Mouse (Mus musculus): ENCODE results near the gene Atxn1. TPM values are rescaled to one million over a fixed set of nuclear protein-coding genes. Genes with fewer than 3 reads are reported as not detected.

Gene Atxn1
- polyA plus RNA-seq, 1 experiment from 2014 or later, result 11.9 TPM

- Histone ChIP-seq H3K4me1 (ENCODE audit: insufficient read depth, low read depth, low read length) (no peaks in the 10 kb centered on the region), H3K9ac (replicated peaks; ENCODE audit: low read depth) (no peak overlapping the region), H3K4me2 (replicated peaks; ENCODE audit: low read depth, low read length) (no peak overlapping the region), H3K4me3 (ENCODE audit: low read depth, low read length) (no peak overlapping the region), H3K36me3 (ENCODE audit: insufficient read depth, low read length) (no peaks in the 10 kb centered on the region), H3K9me3 (ENCODE audit: low read length) (no peaks in the 10 kb centered on the region), H3K27ac (ENCODE audit: low read length) (no peak overlapping the region), H3K27me3 (replicated peaks; ENCODE audit: insufficient read depth, low read length) (no peaks in the 10 kb centered on the region)
- DNase-seq (ENCODE audit: low spot score), result no peak
- no peak for TF ChIP-seq EP300 (IDR thresholded peaks at IDR 0.05)
- no peak for TF ChIP-seq CTCF (IDR thresholded peaks at IDR 0.05)
- 81% methylated on average over 12 of the region's 12 CpGs for WGBS
- no peak for ATAC-seq
Measured at GRCm38 (mm10) chr13:45740369-45740768, 224.4 kb downstream of the Atxn1 start.

DNA sequence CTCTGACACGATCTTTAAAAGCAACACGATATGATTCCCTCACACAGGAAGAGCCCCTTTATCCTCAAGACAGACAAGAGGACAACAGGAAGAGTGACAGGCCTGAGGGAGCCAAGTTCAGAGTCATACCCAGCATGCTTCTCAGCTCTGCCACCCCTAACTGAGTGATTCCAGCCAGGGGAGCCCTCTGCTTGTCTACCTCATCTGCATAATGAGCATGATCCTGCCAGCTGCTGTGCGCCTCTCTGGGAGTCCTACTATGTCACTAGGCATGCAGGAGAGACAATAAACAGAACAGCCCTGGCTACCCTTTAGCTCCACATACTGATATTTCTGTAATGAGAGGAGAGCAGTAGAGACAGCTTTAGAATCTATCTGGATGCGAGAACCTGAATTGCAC is 228.6 kb downstream of the Atxn1 start:
- TF ChIP-seq EP300 (IDR thresholded peaks at IDR 0.05) (no peak), CTCF (IDR thresholded peaks at IDR 0.05) (no peak)
- 78% methylated on average over 4 of the region's 4 CpGs for WGBS
- no peaks in the 10 kb centered on the region for H3K9me3 ChIP-seq (ENCODE audit: low read length)
- no peaks in the 10 kb centered on the region for H3K4me1 ChIP-seq (ENCODE audit: insufficient read depth, low read depth, low read length)
- H3K4me3 ChIP-seq (ENCODE audit: low read depth, low read length), result no peak overlapping the region
- no peak overlapping the region for H3K27ac ChIP-seq (ENCODE audit: low read length)
- no peak for DNase-seq (ENCODE audit: low spot score)
- H3K4me2 ChIP-seq (replicated peaks; ENCODE audit: low read depth, low read length), result no peak overlapping the region
- H3K27me3 ChIP-seq (replicated peaks; ENCODE audit: insufficient read depth, low read length), result no peaks in the 10 kb centered on the region
- H3K9ac ChIP-seq (replicated peaks; ENCODE audit: low read depth), result no peak overlapping the region
- ATAC-seq, result no peak
- no peaks in the 10 kb centered on the region; the same call in 1 of the 2 replicates for H3K36me3 ChIP-seq (ENCODE audit: insufficient read depth, low read length)

- no peaks in the 10 kb centered on the region for H3K9me3 ChIP-seq (ENCODE audit: low read length)
- no peak overlapping the region for H3K27ac ChIP-seq (ENCODE audit: low read length)
- no peak overlapping the region for H3K4me2 ChIP-seq (replicated peaks; ENCODE audit: low read depth, low read length)
- ATAC-seq (no peak), DNase-seq (ENCODE audit: low spot score) (no peak)
- H3K27me3 ChIP-seq (replicated peaks; ENCODE audit: insufficient read depth, low read length), result no peaks in the 10 kb centered on the region
- WGBS, result 91% methylated on average over 3 of the region's 3 CpGs
- H3K36me3 ChIP-seq (ENCODE audit: insufficient read depth, low read length), result no peaks in the 10 kb centered on the region; the same call in 1 of the 2 replicates
- H3K4me1 ChIP-seq (ENCODE audit: insufficient read depth, low read depth, low read length), result no peaks in the 10 kb centered on the region
- TF ChIP-seq EP300 (IDR thresholded peaks at IDR 0.05), result no peak
- TF ChIP-seq CTCF (IDR thresholded peaks at IDR 0.05), result no peak
- no peak overlapping the region for H3K4me3 ChIP-seq (ENCODE audit: low read depth, low read length)
- H3K9ac ChIP-seq (replicated peaks; ENCODE audit: low read depth), result no peak overlapping the region
Measured at GRCm38 (mm10) chr13:45735802-45736201, 229.0 kb downstream of the Atxn1 start.

- Histone ChIP-seq H3K27me3 (replicated peaks; ENCODE audit: insufficient read depth, low read length) (no peaks in the 10 kb centered on the region), H3K36me3 (ENCODE audit: insufficient read depth, low read length) (no peaks in the 10 kb centered on the region; the same call in 1 of the 2 replicates), H3K9me3 (ENCODE audit: low read length) (no peaks in the 10 kb centered on the region), H3K4me2 (replicated peaks; ENCODE audit: low read depth, low read length) (no peak overlapping the region), H3K27ac (ENCODE audit: low read length) (no peak overlapping the region), H3K4me3 (ENCODE audit: low read depth, low read length) (no peak overlapping the region), H3K4me1 (ENCODE audit: insufficient read depth, low read depth, low read length) (peaks cover 2% of the 10 kb centered on the region; the same call in 1 of the 2 replicates), H3K9ac (replicated peaks; ENCODE audit: low read depth) (no peak overlapping the region)
- WGBS, result 96% methylated on average over 3 of the region's 3 CpGs
- DNase-seq (ENCODE audit: low spot score) (no peak), ATAC-seq (no peak)
- TF ChIP-seq EP300 (IDR thresholded peaks at IDR 0.05), result no peak
- TF ChIP-seq CTCF (IDR thresholded peaks at IDR 0.05), result no peak
Measured at GRCm38 (mm10) chr13:45734531-45734930, 230.3 kb downstream of the Atxn1 start.

DNA sequence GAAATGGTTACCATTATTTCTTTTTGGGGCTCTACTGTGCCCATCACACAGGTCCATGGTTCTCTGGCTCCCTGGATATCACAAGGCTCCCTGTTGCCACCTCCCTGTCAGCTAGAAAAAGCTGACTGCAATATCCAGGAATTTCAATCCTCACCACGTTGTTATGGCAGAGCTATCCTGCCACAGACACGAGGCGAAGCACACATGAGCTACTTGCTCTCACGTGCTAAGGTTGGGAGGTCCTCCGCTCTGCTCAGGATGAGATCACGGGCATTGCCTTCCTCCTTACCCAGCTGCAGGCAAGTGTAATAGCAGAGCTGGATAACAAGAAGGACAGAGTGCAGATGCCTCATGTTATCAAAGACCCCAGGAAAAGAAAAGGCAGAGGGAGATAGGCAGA is 232.2 kb downstream of the Atxn1 start:
- no peak for DNase-seq (ENCODE audit: low spot score)

DNA sequence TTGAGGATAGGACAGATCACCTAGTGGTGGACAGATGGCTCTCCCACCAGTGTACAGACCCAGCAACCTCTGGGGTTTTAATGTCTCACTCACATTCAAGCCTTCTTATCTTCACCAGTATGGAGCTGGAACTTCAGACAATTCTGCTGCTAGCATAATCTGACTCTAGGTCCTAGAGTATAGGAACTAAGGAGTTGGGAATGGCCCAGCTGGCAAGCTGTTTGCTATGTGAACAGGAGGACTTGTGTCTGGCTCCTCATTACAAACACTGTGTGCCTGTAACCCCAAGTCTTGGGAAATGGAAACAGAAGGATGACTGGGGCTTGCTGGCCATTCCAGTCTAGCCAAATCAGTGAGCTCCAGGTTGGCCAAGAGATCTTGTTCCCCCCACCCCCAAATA is 237.9 kb downstream of the Atxn1 start:
- H3K9ac ChIP-seq (replicated peaks; ENCODE audit: low read depth), result no peak overlapping the region
- ATAC-seq (peak; percentile 82), DNase-seq (ENCODE audit: low spot score) (peak; percentile 84)
- no peak overlapping the region for H3K4me3 ChIP-seq (ENCODE audit: low read depth, low read length)
- TF ChIP-seq EP300 (IDR thresholded peaks at IDR 0.05), result no peak
- TF ChIP-seq CTCF (IDR thresholded peaks at IDR 0.05), result no peak
- no peak overlapping the region for H3K27ac ChIP-seq (ENCODE audit: low read length)
- H3K9me3 ChIP-seq (ENCODE audit: low read length), result no peaks in the 10 kb centered on the region
- no peaks in the 10 kb centered on the region for H3K27me3 ChIP-seq (replicated peaks; ENCODE audit: insufficient read depth, low read length)
- H3K4me1 ChIP-seq (ENCODE audit: insufficient read depth, low read depth, low read length), result peaks cover 3% of the 10 kb centered on the region; the same call in 1 of the 2 replicates
- H3K36me3 ChIP-seq (ENCODE audit: insufficient read depth, low read length), result no peaks in the 10 kb centered on the region
- no peak overlapping the region for H3K4me2 ChIP-seq (replicated peaks; ENCODE audit: low read depth, low read length)

More for the DNA sequence above, 232.2 kb downstream of the Atxn1 start:
- no peak for ATAC-seq
- H3K4me2 ChIP-seq (replicated peaks; ENCODE audit: low read depth, low read length), result no peak overlapping the region
- no peak overlapping the region for H3K27ac ChIP-seq (ENCODE audit: low read length)
- H3K27me3 ChIP-seq (replicated peaks; ENCODE audit: insufficient read depth, low read length), result no peaks in the 10 kb centered on the region
- H3K9me3 ChIP-seq (ENCODE audit: low read length), result no peaks in the 10 kb centered on the region
- TF ChIP-seq CTCF (IDR thresholded peaks at IDR 0.05), result no peak
- no peak for TF ChIP-seq EP300 (IDR thresholded peaks at IDR 0.05)
- no peak overlapping the region for H3K4me3 ChIP-seq (ENCODE audit: low read depth, low read length)
- H3K36me3 ChIP-seq (ENCODE audit: insufficient read depth, low read length), result no peaks in the 10 kb centered on the region; the same call in 1 of the 2 replicates
- no peak overlapping the region for H3K9ac ChIP-seq (replicated peaks; ENCODE audit: low read depth)
- peaks cover 2% of the 10 kb centered on the region; the same call in 1 of the 2 replicates for H3K4me1 ChIP-seq (ENCODE audit: insufficient read depth, low read depth, low read length)
- 66% methylated on average over 6 of the region's 6 CpGs for WGBS

GRCm38 (mm10) chr13:45726181-45726580 is 238.6 kb downstream of the Atxn1 start:
- no peaks in the 10 kb centered on the region for H3K9me3 ChIP-seq (ENCODE audit: low read length)
- DNase-seq (ENCODE audit: low spot score), result no peak
- no peak overlapping the region for H3K4me2 ChIP-seq (replicated peaks; ENCODE audit: low read depth, low read length)
- WGBS, result 88% methylated on average over 6 of the region's 6 CpGs
- no peak overlapping the region for H3K27ac ChIP-seq (ENCODE audit: low read length)
- peaks cover 5% of the 10 kb centered on the region; the same call in 1 of the 2 replicates for H3K4me1 ChIP-seq (ENCODE audit: insufficient read depth, low read depth, low read length)
- no peak overlapping the region for H3K4me3 ChIP-seq (ENCODE audit: low read depth, low read length)
- H3K9ac ChIP-seq (replicated peaks; ENCODE audit: low read depth), result no peak overlapping the region
- H3K36me3 ChIP-seq (ENCODE audit: insufficient read depth, low read length), result no peaks in the 10 kb centered on the region
- ATAC-seq, result no peak
- no peaks in the 10 kb centered on the region for H3K27me3 ChIP-seq (replicated peaks; ENCODE audit: insufficient read depth, low read length)
- TF ChIP-seq EP300 (IDR thresholded peaks at IDR 0.05) (no peak), CTCF (IDR thresholded peaks at IDR 0.05) (no peak)

Data from lung, postnatal 0 days (tissue).